Mouse (Mus musculus) ES-Bruce4 (cell line): Measurements from ENCODE around the gene Cdkn2a. TPM values are rescaled to one million over a fixed set of nuclear protein-coding genes. Genes with fewer than 3 reads are reported as not detected.

ENCODE experiments used
- H3K27ac ChIP-seq: 2 replicates; pipeline ENCODE4 v1.5.1; 2012; ENCODE audit warnings: low read length, inconsistent platforms; ENCODE audit not compliant: insufficient read depth
- H3K27me3 ChIP-seq: 2 replicates; pipeline ENCODE4 v1.6.1; 2012; ENCODE audit warnings: mild to moderate bottlenecking, low read length, inconsistent platforms; ENCODE audit not compliant: control insufficient read depth, poor library complexity, insufficient read depth, severe bottlenecking
- H3K36me3 ChIP-seq: 2 replicates; pipeline ENCODE4 v1.6.1; 2012; ENCODE audit warnings: inconsistent platforms, mild to moderate bottlenecking, low read length, moderate library complexity; ENCODE audit not compliant: control insufficient read depth, poor library complexity, insufficient read depth, severe bottlenecking
- H3K4me1 ChIP-seq: one replicate; pipeline ENCODE4 v1.8.1; 2011; ENCODE audit warnings: low read length; ENCODE audit not compliant: control insufficient read depth, insufficient read depth
- H3K4me3 ChIP-seq: 2 replicates; pipeline ENCODE4 v1.5.1; 2011; ENCODE audit warnings: low read depth, mild to moderate bottlenecking, low read length
- H3K9ac ChIP-seq: 2 replicates; pipeline ENCODE4 v1.6.1; 2012; ENCODE audit warnings: low read depth, mild to moderate bottlenecking, inconsistent platforms; ENCODE audit not compliant: poor library complexity, severe bottlenecking
- H3K9me3 ChIP-seq: replicated peaks from 2 replicates; pipeline ENCODE4 v1.6.1; 2012; ENCODE audit warnings: mild to moderate bottlenecking, low read length, inconsistent platforms; ENCODE audit not compliant: control insufficient read depth, poor library complexity, insufficient read depth, severe bottlenecking
- CTCF ChIP-seq: IDR thresholded peaks from one replicate; pipeline ENCODE4 v1.8.1; 2011; ENCODE audit warnings: low read depth, low read length
- EP300 ChIP-seq: IDR thresholded peaks from 2 replicates; pipeline ENCODE4 v1.6.1; 2011; ENCODE audit warnings: low read depth, low read length; ENCODE audit not compliant: insufficient read depth
- POLR2A ChIP-seq: IDR thresholded peaks from one replicate; pipeline ENCODE4 v1.8.1; 2011; ENCODE audit warnings: low read length; ENCODE audit not compliant: insufficient read depth
- polyA plus RNA-seq: library from polyadenylated mRNA; stranded (reverse); fragments of >200 nt; gene quantifications from 2 replicates; pipeline ENCODE4 v1.2.4, GENCODE M21; 2011; ENCODE audit warnings: low read depth; ENCODE audit not compliant: missing spikeins, insufficient read depth, insufficient read length

The Cdkn2a gene
- polyA plus RNA-seq, 1 experiment = 16.0 TPM

DNA sequence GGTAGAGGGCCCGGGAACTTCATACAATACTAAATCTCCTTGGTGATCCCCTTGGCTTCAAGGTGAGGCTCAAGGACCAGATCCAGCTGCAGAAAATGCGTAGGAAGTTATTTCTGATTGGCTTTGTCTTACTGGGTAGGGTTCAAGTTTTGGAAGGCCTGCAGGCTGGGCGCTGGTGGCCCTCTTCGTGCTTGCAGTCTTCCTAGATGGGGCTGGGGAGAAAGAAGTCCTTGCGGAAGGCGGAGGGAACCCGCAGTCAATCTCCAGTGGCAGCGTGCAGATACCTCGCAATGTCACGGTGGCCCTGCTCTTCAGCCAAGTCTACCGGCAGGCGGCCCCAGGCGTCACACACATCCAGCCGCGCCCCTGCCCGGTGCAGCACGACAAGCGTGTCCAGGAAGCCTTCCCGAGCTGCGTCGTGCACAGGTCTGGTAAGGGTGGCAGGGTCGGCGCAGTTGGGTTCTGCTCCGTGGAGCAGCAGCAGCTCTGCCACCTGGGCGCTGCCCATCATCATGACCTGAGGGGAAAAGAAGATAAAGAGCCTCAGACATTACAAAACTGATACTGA, 12.4 kb upstream of the Cdkn2a start:
- H3K27ac ChIP-seq = no peak overlapping the region
- H3K4me1 ChIP-seq = no peaks in the 10 kb centered on the region
- H3K9me3 ChIP-seq = no peaks in the 10 kb centered on the region
- TF ChIP-seq EP300 = no peak
- no peak for TF ChIP-seq CTCF
- TF ChIP-seq POLR2A = no peak
- H3K36me3 ChIP-seq = no peaks in the 10 kb centered on the region
- H3K9ac ChIP-seq = no peak overlapping the region
- H3K27me3 ChIP-seq = peaks cover 11% of the 10 kb centered on the region
- H3K4me3 ChIP-seq = no peak overlapping the region

DNA sequence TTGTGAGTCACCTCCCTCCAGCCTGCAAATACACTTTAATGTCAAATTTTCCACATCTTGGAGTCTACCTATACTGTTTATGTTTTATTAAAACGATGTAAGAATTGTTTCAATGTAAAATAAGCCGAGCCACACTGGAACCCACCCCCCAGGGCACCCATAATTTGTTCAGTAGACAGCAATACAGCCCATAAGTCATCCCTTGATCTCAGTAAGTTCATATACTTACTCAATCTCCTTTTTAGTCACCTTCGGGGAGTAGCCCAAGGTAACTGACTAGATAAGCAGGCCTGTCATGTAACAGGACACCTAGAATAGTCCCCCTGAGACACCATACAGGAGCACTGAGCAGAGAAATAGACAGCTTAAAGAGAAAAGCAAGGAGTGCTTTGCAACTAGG, 11.2 kb upstream of the Cdkn2a start:
- TF ChIP-seq EP300 (no peak), CTCF (no peak), POLR2A (no peak)

DNA sequence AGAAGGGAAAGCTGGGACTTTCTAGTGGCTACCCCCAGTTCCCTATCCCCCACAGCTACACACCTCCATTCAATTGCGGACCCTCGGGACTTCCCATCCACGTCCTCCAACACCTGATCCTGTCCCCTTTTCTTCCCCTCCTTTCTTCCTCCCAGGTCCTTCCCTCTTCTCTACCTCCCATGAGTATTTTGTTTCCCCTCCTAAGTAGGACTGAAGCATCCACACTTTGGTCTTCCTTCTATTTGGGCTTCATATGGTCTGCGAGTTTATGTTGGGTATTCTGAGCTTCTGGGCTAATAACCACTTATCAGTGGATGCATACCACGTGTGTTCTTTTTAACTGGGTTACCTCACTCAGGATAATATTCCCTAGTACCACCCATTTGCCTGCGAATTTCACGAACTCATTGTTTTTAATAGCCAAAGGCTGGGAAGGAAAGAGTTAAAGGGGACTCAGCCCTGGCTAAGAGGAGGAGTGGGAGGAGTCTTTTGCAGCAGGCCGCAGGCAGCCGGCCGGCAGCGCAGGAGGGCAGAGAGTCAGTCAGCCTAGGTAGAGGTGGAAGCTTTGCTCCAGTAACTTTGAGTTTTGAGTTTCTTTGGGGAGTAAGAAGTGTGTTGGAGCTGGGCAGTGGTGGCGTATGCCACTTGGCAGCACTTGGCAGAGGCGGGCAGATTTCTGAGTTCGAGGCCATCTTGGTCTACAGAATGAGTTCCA, 9.0 kb upstream of the Cdkn2a start:
- H3K27ac ChIP-seq = no peak overlapping the region
- H3K9me3 ChIP-seq = no peaks in the 10 kb centered on the region
- peaks cover 7% of the 10 kb centered on the region for H3K27me3 ChIP-seq
- no peaks in the 10 kb centered on the region for H3K36me3 ChIP-seq
- H3K4me3 ChIP-seq = peak overlapping the region; percentile 64
- no peak for TF ChIP-seq POLR2A
- TF ChIP-seq EP300 = 0 out of 2 replicates have a peak, but pooled peaks have one; percentile 20
- no peaks in the 10 kb centered on the region for H3K4me1 ChIP-seq
- no peak overlapping the region for H3K9ac ChIP-seq

More for the DNA sequence above, 11.2 kb upstream of the Cdkn2a start:
- no peak overlapping the region for H3K9ac ChIP-seq
- no peak overlapping the region for H3K4me3 ChIP-seq
- peaks cover 11% of the 10 kb centered on the region for H3K27me3 ChIP-seq
- no peaks in the 10 kb centered on the region for H3K4me1 ChIP-seq
- no peaks in the 10 kb centered on the region for H3K36me3 ChIP-seq
- H3K27ac ChIP-seq = no peak overlapping the region
- H3K9me3 ChIP-seq = no peaks in the 10 kb centered on the region

DNA sequence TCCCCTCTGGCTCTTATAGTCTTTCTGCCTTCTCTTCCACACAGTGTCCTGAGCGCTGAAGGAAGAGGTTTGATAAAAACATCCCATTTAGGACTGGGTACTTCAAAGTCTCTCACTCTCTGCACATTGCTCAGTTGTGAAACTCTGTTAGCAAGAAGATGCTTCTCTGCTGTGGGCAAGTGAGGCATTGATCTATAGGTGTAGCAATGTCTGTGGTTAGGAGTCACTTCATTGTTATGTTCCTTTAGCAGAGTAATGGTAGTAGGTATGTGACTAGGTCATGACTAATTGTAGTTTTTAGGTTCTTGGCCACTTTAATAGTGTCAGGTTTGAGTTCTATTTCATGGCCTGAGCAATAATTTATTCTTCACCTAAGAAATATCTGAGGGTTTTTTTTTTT, 7.7 kb upstream of the Cdkn2a start:
- TF ChIP-seq POLR2A = no peak
- Histone ChIP-seq H3K9me3 (no peaks in the 10 kb centered on the region), H3K36me3 (no peaks in the 10 kb centered on the region; the same call in 1 of the 2 replicates), H3K4me3 (no peak overlapping the region), H3K27ac (no peak overlapping the region), H3K4me1 (no peaks in the 10 kb centered on the region), H3K27me3 (peaks cover 6% of the 10 kb centered on the region), H3K9ac (no peak overlapping the region)

DNA sequence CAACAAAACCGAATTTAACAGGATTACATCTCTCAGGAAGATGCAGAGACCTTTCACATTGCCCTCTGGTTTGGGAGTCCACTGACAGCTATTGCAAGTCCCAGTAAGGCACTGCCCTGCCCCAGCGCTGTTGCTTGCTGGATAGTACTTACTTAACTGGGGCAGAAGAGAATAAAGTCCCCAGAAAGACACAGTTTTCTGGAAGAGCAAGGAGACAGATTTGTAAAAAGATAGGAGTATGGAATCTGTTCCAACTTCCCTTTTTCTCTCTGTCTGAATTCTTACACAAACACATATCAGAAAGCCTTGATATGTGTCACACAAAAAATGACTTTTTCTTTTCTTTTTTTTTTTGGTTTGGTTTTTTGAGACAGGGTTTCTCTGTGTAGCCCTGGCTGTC, 5.3 kb upstream of the Cdkn2a start:
- H3K27ac ChIP-seq = no peak overlapping the region
- TF ChIP-seq EP300 (no peak), CTCF (no peak)
- H3K4me3 ChIP-seq = no peak overlapping the region
- no peaks in the 10 kb centered on the region; the same call in 1 of the 2 replicates for H3K36me3 ChIP-seq
- H3K9me3 ChIP-seq = no peaks in the 10 kb centered on the region
- no peaks in the 10 kb centered on the region for H3K4me1 ChIP-seq
- H3K9ac ChIP-seq = no peak overlapping the region
- peaks cover 5% of the 10 kb centered on the region for H3K27me3 ChIP-seq

DNA sequence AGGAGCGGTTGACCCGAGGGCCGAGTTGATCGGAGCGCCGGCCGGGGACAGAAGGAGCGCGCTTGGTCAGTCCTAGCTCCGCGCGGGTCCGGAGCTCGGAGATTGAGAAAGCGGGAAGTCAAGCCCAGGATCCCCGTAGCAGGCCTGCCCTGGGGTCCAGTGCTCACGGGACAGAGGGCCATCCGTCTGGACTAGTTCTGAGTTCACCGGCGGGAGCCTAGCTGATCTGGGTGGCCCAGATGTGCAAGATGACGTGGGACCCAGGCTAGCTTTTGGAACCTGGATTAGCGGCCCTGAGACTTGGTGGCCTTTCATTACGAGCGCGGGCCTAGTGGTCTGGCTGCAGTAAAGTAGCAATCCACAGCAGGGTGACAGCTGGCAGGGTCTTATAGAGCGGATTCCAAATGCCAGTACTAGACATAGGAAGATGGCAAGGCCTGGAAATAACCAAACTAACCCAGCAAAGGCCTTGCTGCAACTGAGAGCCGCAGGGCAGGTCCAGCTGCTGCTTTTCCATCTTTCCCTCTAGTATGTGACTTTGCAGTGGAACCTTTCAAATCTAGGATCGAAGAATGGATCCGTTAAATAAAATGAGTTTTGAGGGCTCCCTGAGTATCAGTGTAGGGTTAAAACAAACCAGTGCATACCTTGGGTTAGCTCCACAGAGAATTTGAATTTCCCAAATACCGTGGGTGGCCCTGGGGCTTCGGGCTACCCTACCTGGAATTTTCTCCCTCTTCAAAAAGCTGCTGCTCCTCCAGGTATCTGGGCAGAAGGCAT, 1.2 kb upstream of the Cdkn2a start:
- H3K27me3 ChIP-seq = peaks cover 9% of the 10 kb centered on the region
- H3K36me3 ChIP-seq = no peaks in the 10 kb centered on the region; the same call in 1 of the 2 replicates
- peak overlapping the region; percentile 59 for H3K9ac ChIP-seq
- no peak for TF ChIP-seq EP300
- TF ChIP-seq POLR2A = no peak
- TF ChIP-seq CTCF = no peak
- H3K4me3 ChIP-seq = peak overlapping the region; percentile 72
- no peak overlapping the region for H3K27ac ChIP-seq
- no peaks in the 10 kb centered on the region for H3K4me1 ChIP-seq
- H3K9me3 ChIP-seq = no peaks in the 10 kb centered on the region
